Mouse (Mus musculus): Measurements from ENCODE around the gene Apba2.

The Apba2 gene

DNA sequence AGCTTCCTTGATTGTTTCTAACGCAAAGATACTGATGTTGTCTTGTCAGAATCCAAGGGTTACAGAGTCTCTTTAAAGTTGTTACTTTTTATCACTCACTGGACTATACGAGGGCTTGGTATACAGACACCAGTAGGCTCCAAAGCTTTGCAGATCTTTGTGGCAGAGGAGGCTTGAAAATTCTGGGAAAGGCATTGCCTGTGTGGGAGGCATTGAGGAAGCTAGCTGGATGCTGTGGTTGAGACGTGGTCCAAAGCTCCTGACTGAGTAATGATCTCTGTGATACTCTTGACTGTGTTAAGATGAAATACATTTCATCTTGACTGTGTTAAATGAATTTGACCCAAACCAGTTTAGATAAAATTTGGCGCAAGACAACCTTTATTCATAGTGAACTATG lies 84.6 kb downstream of the Apba2 start:
- DNase-seq (ENCODE audit: low read depth in 1 of 2, low spot score in 2 of 2) = no peak

GRCm38 (mm10) chr7:64586571-64586970 lies 85.1 kb downstream of the Apba2 start:
- no peak for DNase-seq (ENCODE audit: low read depth in 1 of 2, low spot score in 2 of 2)

DNA sequence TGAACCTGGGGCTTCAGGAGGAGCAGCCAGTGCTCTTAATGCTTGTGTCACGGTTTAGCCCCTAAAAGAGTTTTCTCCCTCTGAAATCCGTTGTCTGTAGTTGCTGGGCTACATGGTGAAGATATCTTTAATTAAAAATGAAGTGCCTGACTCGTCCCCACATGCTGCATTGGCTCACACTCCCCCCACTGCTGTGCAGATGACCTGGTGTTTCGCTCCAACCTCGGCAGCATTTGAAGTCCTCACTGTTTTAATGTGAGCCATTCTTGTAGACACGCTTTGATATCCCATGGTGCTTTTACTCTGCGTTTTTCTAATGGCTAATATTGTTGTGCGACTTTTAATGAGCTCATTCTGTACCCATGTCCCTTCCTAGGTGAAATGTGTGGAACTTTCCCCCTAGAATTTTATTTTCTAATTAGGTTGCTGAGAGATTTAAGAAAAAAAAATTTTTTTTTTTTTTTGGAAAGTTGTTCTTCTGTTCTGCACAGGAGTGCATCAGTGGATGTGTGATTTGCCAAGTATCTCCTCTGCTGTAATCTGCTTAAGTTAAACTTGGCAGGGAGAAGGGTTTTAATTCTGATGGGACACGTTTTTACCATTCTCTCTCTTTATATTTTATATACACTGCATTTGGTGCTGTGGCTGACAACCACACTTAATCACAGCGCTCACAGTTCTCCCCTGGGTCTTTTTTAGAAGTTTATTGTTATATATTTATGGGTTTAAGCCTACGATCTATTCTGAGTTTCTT lies 87.3 kb downstream of the Apba2 start:
- DNase-seq (ENCODE audit: low read depth in 1 of 2, low spot score in 2 of 2) = no peak

GRCm38 (mm10) chr7:64595256-64595655 lies 93.8 kb downstream of the Apba2 start:
- DNase-seq (ENCODE audit: low read depth in 1 of 2, low spot score in 2 of 2) = no peak

GRCm38 (mm10) chr7:64596652-64597051 lies 95.1 kb downstream of the Apba2 start:
- no peak for DNase-seq (ENCODE audit: low read depth in 1 of 2, low spot score in 2 of 2)

DNA sequence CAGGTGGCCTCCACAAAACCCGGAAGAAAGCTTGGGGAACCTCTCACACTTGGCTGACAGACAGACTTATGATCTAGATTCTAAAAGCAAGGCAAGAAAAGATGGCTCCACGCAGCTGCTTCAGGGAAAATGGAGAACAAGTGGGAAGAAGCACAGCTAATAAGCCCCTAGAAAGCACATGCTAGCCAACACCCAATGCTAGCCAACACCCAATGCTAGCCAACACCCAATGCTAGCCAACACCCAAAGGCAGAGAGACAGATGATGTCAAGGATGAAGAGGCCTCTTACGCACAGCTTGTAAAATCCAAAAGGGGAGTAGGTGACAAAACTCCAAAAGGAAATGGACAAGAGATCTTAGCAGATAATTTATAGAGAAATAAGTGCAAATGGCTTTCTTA lies 108.4 kb downstream of the Apba2 start:
- DNase-seq (ENCODE audit: low read depth in 1 of 2, low spot score in 2 of 2) = no peak

- no peak for DNase-seq (ENCODE audit: low read depth in 1 of 2, low spot score in 2 of 2)
These were observed 109.4 kb downstream of the Apba2 start for GRCm38 (mm10) chr7:64610875-64611274.

- DNase-seq (ENCODE audit: low read depth in 1 of 2, low spot score in 2 of 2) = no peak
These were observed 117.8 kb downstream of the Apba2 start for GRCm38 (mm10) chr7:64619261-64619660.

GRCm38 (mm10) chr7:64626494-64626893 lies 125.0 kb downstream of the Apba2 start:
- DNase-seq (ENCODE audit: low read depth in 1 of 2, low spot score in 2 of 2) = no peak

DNA sequence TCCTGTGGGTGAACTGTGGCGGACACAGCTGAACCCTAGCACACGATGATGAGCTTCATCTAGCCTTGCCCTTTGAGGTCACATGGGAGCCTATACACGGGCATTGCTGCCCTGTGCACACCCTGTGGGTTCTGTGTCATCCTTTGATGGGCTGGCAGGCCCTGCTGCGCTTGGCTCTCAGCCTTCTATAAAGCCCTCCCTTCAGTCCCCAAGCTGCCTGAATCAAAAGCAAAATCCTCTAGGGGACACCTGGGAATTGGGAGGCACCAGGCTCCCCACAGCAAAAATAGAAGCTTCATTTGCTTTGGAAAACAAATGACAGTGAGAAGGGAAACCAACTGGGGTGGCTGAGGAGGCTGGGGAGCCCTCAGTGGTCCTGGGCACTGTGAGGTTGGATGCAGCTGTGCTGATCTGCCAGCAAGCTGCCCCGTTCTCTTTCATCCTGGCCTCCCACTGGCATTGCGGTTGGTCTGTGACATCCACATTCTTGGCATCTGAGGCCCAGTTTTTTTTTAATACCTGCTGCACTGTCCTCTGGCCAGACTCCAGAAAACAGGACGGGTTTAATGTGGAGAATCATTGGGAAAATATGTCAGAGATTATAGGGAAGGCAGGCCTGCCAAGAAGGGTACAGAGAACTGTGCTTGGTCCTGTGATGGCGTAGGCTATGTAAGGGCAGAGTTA lies 126.6 kb downstream of the Apba2 start:
- DNase-seq (ENCODE audit: low read depth in 1 of 2, low spot score in 2 of 2) = no peak

GRCm38 (mm10) chr7:64630697-64631096 lies 129.2 kb downstream of the Apba2 start:
- DNase-seq (ENCODE audit: low read depth in 1 of 2, low spot score in 2 of 2) = no peak

DNA sequence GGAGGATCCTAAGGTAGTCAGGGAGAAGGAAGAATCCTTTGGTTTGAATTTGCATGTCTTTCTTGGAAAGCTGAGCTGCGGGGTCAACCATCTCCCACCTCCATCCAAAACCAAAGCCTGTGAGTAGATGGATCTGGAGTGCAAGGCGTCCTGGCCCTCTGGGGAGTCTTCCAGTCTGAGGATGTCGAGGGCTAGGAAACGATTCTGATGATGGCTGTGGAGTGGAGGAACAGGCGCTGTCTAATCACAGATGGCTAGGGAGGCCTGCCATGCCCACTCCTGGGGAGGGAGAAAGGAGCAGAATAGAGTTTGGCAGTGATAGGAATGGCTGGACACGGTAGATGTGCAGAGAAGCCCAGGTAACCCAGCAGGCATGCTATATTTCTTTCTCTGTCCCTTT lies 129.6 kb downstream of the Apba2 start:
- DNase-seq (ENCODE audit: low read depth in 1 of 2, low spot score in 2 of 2) = no peak

GRCm38 (mm10) chr7:64631781-64632351 lies 130.4 kb downstream of the Apba2 start:
- no peak for DNase-seq (ENCODE audit: low read depth in 1 of 2, low spot score in 2 of 2)

DNA sequence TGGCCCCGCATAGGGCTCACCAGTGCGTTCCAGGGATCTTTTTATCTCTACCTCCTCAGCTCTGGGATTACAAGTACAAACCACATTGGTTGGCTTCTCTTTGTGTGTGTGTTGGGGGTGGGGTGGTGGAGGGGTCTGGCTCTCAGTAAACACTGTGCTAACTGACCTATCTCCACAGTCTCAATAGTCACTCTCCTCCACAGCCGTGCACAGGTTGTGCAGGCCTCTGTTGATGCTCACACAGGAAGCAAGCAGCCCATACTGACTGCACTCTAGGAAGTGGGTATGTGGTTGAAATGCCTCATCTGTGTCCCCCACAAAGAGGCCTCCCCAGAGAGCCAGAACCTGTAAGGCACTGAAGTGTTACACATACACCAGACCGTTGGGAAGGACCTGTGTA lies 131.7 kb downstream of the Apba2 start:
- no peak for DNase-seq (ENCODE audit: low read depth in 1 of 2, low spot score in 2 of 2)

GRCm38 (mm10) chr7:64633916-64634315 lies 132.4 kb downstream of the Apba2 start:
- no peak for DNase-seq (ENCODE audit: low read depth in 1 of 2, low spot score in 2 of 2)

GRCm38 (mm10) chr7:64634482-64634881 lies 133.0 kb downstream of the Apba2 start:
- DNase-seq (ENCODE audit: low read depth in 1 of 2, low spot score in 2 of 2) = no peak

- DNase-seq (ENCODE audit: low read depth in 1 of 2, low spot score in 2 of 2) = no peak
These were observed 137.4 kb downstream of the Apba2 start for GRCm38 (mm10) chr7:64638922-64639321.

DNA sequence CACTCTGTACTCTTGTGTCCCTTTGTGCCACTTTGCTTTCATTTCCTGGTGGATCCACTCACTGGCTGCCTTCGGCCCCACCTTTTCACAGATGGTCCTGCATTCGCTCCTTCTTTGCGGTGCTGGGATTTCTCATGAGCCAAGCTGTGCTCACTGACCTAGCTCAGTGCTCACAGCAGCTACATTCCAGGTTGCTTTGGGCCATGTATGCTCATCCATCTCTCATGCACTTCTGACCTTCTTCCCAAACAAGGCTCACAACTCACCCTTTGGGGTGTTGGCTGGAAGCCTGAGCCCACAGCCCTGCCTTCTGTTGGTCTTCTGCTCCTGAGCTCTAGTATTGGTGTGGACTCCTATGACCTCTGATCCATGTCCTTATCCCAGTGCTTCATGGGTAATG lies 139.1 kb downstream of the Apba2 start:
- DNase-seq (ENCODE audit: low read depth in 1 of 2, low spot score in 2 of 2) = no peak

GRCm38 (mm10) chr7:64642903-64643302 lies 141.4 kb downstream of the Apba2 start:
- DNase-seq (ENCODE audit: low read depth in 1 of 2, low spot score in 2 of 2) = no peak

DNA sequence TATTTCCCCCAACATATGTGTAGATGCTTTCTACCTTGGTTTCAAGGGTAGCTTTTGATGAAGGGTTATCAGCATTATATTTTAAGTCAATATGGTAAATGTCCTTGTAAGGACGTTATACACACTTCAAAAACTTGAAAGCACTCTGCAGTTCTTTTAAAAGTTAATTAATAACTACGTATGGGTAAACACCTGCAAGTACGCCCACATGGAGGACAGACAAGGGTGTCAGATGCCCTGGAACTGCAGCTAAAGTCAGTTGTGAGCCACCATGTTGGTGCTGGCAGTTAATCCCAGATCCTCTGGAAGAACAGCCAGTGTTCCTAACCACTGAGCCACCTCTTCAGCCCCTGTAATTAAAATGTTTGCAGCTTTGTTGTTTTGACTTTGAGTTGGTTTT lies 144.0 kb downstream of the Apba2 start:
- no peak for DNase-seq (ENCODE audit: low read depth in 1 of 2, low spot score in 2 of 2)

- no peak for DNase-seq (ENCODE audit: low read depth in 1 of 2, low spot score in 2 of 2)
These were observed 144.5 kb downstream of the Apba2 start for GRCm38 (mm10) chr7:64646046-64646445.

GRCm38 (mm10) chr7:64648947-64649607 lies 147.6 kb downstream of the Apba2 start:
- no peak for DNase-seq (ENCODE audit: low read depth in 1 of 2, low spot score in 2 of 2)

Data from monocyte, adult 2 months (primary cell).